Mouse (Mus musculus) WW6 (cell line): ENCODE measurements around the gene Smu1.
A peak's percentile ranks its signal among the peaks of the same experiment; 100 is the strongest.
"Not testable (repeated sequence)": the region's sequence is repeated elsewhere in the genome, so short reads cannot be mapped to it uniquely, and the experiment has no call there.

Experiments
- DNase-seq: peaks from one replicate; pipeline ENCODE4 v3.0.0-alpha.2; 2013; ENCODE audit warnings: low read depth, low spot score

Gene Smu1

GRCm38 (mm10) chr4:40757780-40758420 is at the start of gene Smu1:
Gene Smu1 (minus strand): TSS chr4:40757923.
- peak; percentile 97 for DNase-seq

GRCm38 (mm10) chr4:40807382-40807781 is 49.7 kb upstream of the Smu1 start:
- DNase-seq, result no peak

- no peak for DNase-seq
Measured at GRCm38 (mm10) chr4:40805401-40805800, 47.7 kb upstream of the Smu1 start.

GRCm38 (mm10) chr4:40802787-40803186 is 45.1 kb upstream of the Smu1 start:
- no peak for DNase-seq

- no peak for DNase-seq
Measured at GRCm38 (mm10) chr4:40801908-40802307, 44.2 kb upstream of the Smu1 start.

- DNase-seq, result no peak
Measured at GRCm38 (mm10) chr4:40800873-40801272, 43.1 kb upstream of the Smu1 start.

GRCm38 (mm10) chr4:40798833-40799555 is 41.3 kb upstream of the Smu1 start:
- DNase-seq, result not testable (repeated sequence)

GRCm38 (mm10) chr4:40795761-40796160 is 38.0 kb upstream of the Smu1 start:
- no peak for DNase-seq

GRCm38 (mm10) chr4:40794320-40794719 is 36.6 kb upstream of the Smu1 start:
- DNase-seq, result no peak

- DNase-seq, result no peak
Measured at GRCm38 (mm10) chr4:40791176-40791575, 33.5 kb upstream of the Smu1 start.

GRCm38 (mm10) chr4:40786578-40786977 is 28.9 kb upstream of the Smu1 start:
- no peak for DNase-seq

GRCm38 (mm10) chr4:40785620-40786166 is 28.0 kb upstream of the Smu1 start:
- no peak for DNase-seq

- DNase-seq, result no peak
Measured at GRCm38 (mm10) chr4:40784556-40785169, 26.9 kb upstream of the Smu1 start.

- no peak for DNase-seq
Measured at GRCm38 (mm10) chr4:40783049-40783448, 25.3 kb upstream of the Smu1 start.

- DNase-seq, result no peak
Measured at GRCm38 (mm10) chr4:40781797-40782495, 24.2 kb upstream of the Smu1 start.

GRCm38 (mm10) chr4:40781143-40781542 is 23.4 kb upstream of the Smu1 start:
- DNase-seq, result no peak

- DNase-seq, result no peak
Measured at GRCm38 (mm10) chr4:40778656-40779055, 20.9 kb upstream of the Smu1 start.

- no peak for DNase-seq
Measured at GRCm38 (mm10) chr4:40777116-40777515, 19.4 kb upstream of the Smu1 start.

GRCm38 (mm10) chr4:40776416-40776815 is 18.7 kb upstream of the Smu1 start:
- no peak for DNase-seq

GRCm38 (mm10) chr4:40774279-40775259 is 16.8 kb upstream of the Smu1 start:
- peak; percentile 61 for DNase-seq

GRCm38 (mm10) chr4:40759876-40760275 is 2.2 kb upstream of the Smu1 start:
- DNase-seq, result no peak
